Mouse (Mus musculus): ENCODE data around the gene Gpr26. TPM values are rescaled to one million over a fixed set of nuclear protein-coding genes. Genes with fewer than 3 reads are reported as not detected.

Gene Gpr26
- total and polyA plus RNA-seq, 3 experiments: not detected

GRCm38 (mm10) chr7:132005996-132006696 is 39.9 kb downstream of the Gpr26 start:
- no peak for DNase-seq (ENCODE audit: extremely low read depth)
- Histone ChIP-seq H3K79me2 (replicated peaks; ENCODE audit: control insufficient read depth, extremely low read depth, insufficient read depth, poor library complexity, severe bottlenecking) (no peaks in the 10 kb centered on the region), H3K4me3 (replicated peaks in 1 of 3; ENCODE audit: low read depth in 2 of 3, low read length in 2 of 3, poor library complexity in 1 of 3) (no peak overlapping the region), H3K36me3 (replicated peaks in 1 of 2; ENCODE audit: control insufficient read depth in 1 of 2, insufficient read depth in 1 of 2, low read length in 1 of 2) (no peaks in the 10 kb centered on the region), H3K4me2 (ENCODE audit: insufficient read depth, low read depth, poor library complexity, severe bottlenecking) (no peak overlapping the region), H3K9me3 (replicated peaks; ENCODE audit: low read length) (no peaks in the 10 kb centered on the region), H3K27me3 (replicated peaks) (peaks cover 73% of the 10 kb centered on the region), H3K27ac (ENCODE audit: insufficient read depth, low read depth) (no peak overlapping the region), H3K9ac (ENCODE audit: insufficient read depth, low read depth) (no peak overlapping the region), H3K4me1 (ENCODE audit: control insufficient read depth in 1 of 2, insufficient read depth in 2 of 2) (no peaks in the 10 kb centered on the region)
- TF ChIP-seq UBTF (IDR thresholded peaks at IDR 0.05; ENCODE audit: low read depth, low read length) (no peak), SMC3 (IDR thresholded peaks at IDR 0.05; ENCODE audit: low read depth, low read length) (no peak), JUN (IDR thresholded peaks at IDR 0.05; ENCODE audit: insufficient read depth, low read depth, low read length) (no peak), GABPA (IDR thresholded peaks at IDR 0.05; ENCODE audit: insufficient replicate concordance, low read depth, low read length) (no peak), TCF12 (IDR thresholded peaks at IDR 0.05; ENCODE audit: low read depth, low read length) (no peak), RCOR1 (conservative IDR thresholded peaks at IDR 0.05; ENCODE audit: low read depth, low read length) (no peak), MEF2A (IDR thresholded peaks at IDR 0.05; ENCODE audit: borderline replicate concordance, low read depth, low read length) (no peak), MXI1 (IDR thresholded peaks at IDR 0.05; ENCODE audit: low read depth, low read length) (no peak), CHD2 (IDR thresholded peaks at IDR 0.05; ENCODE audit: low read length) (no peak), POLR2A (IDR thresholded peaks at IDR 0.05; ENCODE audit: low read depth, low read length) (no peak), CTCF (conservative IDR thresholded peaks at IDR 0.05 in 1 of 2, IDR thresholded peaks at IDR 0.05 in 1 of 2; ENCODE audit: low read depth in 2 of 2, low read length in 2 of 2) (no peak), POLR2AphosphoS2 (IDR thresholded peaks at IDR 0.05; ENCODE audit: low read depth, low read length) (no peak), TBP (conservative IDR thresholded peaks at IDR 0.05; ENCODE audit: low read depth, low read length) (no peak), ZC3H11A (IDR thresholded peaks at IDR 0.05; ENCODE audit: low read depth, low read length) (no peak), HCFC1 (IDR thresholded peaks at IDR 0.05; ENCODE audit: low read depth, low read length) (no peak), MAX (IDR thresholded peaks at IDR 0.05; ENCODE audit: low read length) (no peak), IRF4 (IDR thresholded peaks at IDR 0.05; ENCODE audit: low read depth, low read length) (no peak), E2F4 (IDR thresholded peaks at IDR 0.05; ENCODE audit: insufficient replicate concordance, low read depth, low read length) (no peak), ZMIZ1 (IDR thresholded peaks at IDR 0.05; ENCODE audit: low read depth, low read length) (no peak)
- in situ Hi-C loops (cut with MboI; ENCODE audit: low pct_ligation_motif_present, low pct_unique_long_range_greater_than_20kb, low sequenced_read_pairs): no loop called here
- dilution Hi-C loops (cut with MboI; ENCODE audit: extremely low pct_ligation_motif_present, extremely low pct_unique_long_range_greater_than_20kb, low sequenced_read_pairs): no loop called here

GRCm38 (mm10) chr7:132009002-132009401 is 42.7 kb downstream of the Gpr26 start:
- Histone ChIP-seq H3K4me1 (ENCODE audit: control insufficient read depth in 1 of 2, insufficient read depth in 2 of 2) (no peaks in the 10 kb centered on the region), H3K4me2 (ENCODE audit: insufficient read depth, low read depth, poor library complexity, severe bottlenecking) (no peak overlapping the region), H3K79me2 (replicated peaks; ENCODE audit: control insufficient read depth, extremely low read depth, insufficient read depth, poor library complexity, severe bottlenecking) (no peaks in the 10 kb centered on the region), H3K9me3 (replicated peaks; ENCODE audit: low read length) (no peaks in the 10 kb centered on the region), H3K27me3 (replicated peaks) (peaks cover 88% of the 10 kb centered on the region), H3K4me3 (replicated peaks in 1 of 3; ENCODE audit: low read depth in 2 of 3, low read length in 2 of 3, poor library complexity in 1 of 3) (no peak overlapping the region), H3K36me3 (replicated peaks in 1 of 2; ENCODE audit: control insufficient read depth in 1 of 2, insufficient read depth in 1 of 2, low read length in 1 of 2) (no peaks in the 10 kb centered on the region), H3K27ac (ENCODE audit: insufficient read depth, low read depth) (no peak overlapping the region), H3K9ac (ENCODE audit: insufficient read depth, low read depth) (no peak overlapping the region)
- in situ Hi-C loops (cut with MboI; ENCODE audit: low pct_ligation_motif_present, low pct_unique_long_range_greater_than_20kb, low sequenced_read_pairs) (no loop called here), dilution Hi-C loops (cut with MboI; ENCODE audit: extremely low pct_ligation_motif_present, extremely low pct_unique_long_range_greater_than_20kb, low sequenced_read_pairs) (no loop called here)
- TF ChIP-seq EP300 (IDR thresholded peaks at IDR 0.05; ENCODE audit: low read length) (no peak), CTCF (conservative IDR thresholded peaks at IDR 0.05 in 1 of 2, IDR thresholded peaks at IDR 0.05 in 1 of 2; ENCODE audit: low read depth in 2 of 2, low read length in 2 of 2) (no peak), GABPA (IDR thresholded peaks at IDR 0.05; ENCODE audit: insufficient replicate concordance, low read depth, low read length) (no peak), MAZ (IDR thresholded peaks at IDR 0.05; ENCODE audit: low read depth, low read length) (no peak), ZKSCAN1 (IDR thresholded peaks at IDR 0.05; ENCODE audit: borderline replicate concordance, low read depth, low read length) (no peak), SMC3 (IDR thresholded peaks at IDR 0.05; ENCODE audit: low read depth, low read length) (no peak), ZC3H11A (IDR thresholded peaks at IDR 0.05; ENCODE audit: low read depth, low read length) (no peak), PAX5 (IDR thresholded peaks at IDR 0.05; ENCODE audit: low read length) (no peak), BHLHE40 (IDR thresholded peaks at IDR 0.05; ENCODE audit: low read depth, low read length) (no peak), MYC (IDR thresholded peaks at IDR 0.05; ENCODE audit: low read depth, low read length) (no peak), MAFK (IDR thresholded peaks at IDR 0.05; ENCODE audit: insufficient replicate concordance, low read length) (no peak), RCOR1 (conservative IDR thresholded peaks at IDR 0.05; ENCODE audit: low read depth, low read length) (no peak), HCFC1 (IDR thresholded peaks at IDR 0.05; ENCODE audit: low read depth, low read length) (no peak)
- DNase-seq (ENCODE audit: extremely low read depth): no peak

All from CH12.LX (cell line).